Mouse (Mus musculus) CH12.LX (cell line): Measurements from ENCODE around the gene Dlg2.
A peak's percentile ranks its signal among the peaks of the same experiment; 100 is the strongest.

Experiments used
- CHD2 ChIP-seq: IDR thresholded peaks from 2 replicates; pipeline ENCODE4 v1.6.1; 2011; ENCODE audit warnings: low read length, improper control_type of control experiment
- CTCF ChIP-seq, 2 experiments: IDR thresholded peaks in 1 of 2; conservative IDR thresholded peaks in 1 of 2; 2 replicates each; pipeline ENCODE4 v1.5.1; 2011 to 2012; ENCODE audit warnings: low read depth in 2 of 2, low read length in 2 of 2, improper control_type of control experiment in 1 of 2, inconsistent platforms in 1 of 2, mild to moderate bottlenecking in 1 of 2, moderate library complexity in 1 of 2
- POLR2A ChIP-seq: IDR thresholded peaks from 2 replicates; pipeline ENCODE4 v1.6.1; 2011; ENCODE audit warnings: low read depth, mild to moderate bottlenecking, improper control_type of control experiment, low read length
- RCOR1 ChIP-seq: conservative IDR thresholded peaks from 2 replicates; pipeline ENCODE4 v1.6.1; 2012; ENCODE audit warnings: low read depth, mild to moderate bottlenecking, inconsistent platforms, low read length, improper control_type of control experiment

DNA sequence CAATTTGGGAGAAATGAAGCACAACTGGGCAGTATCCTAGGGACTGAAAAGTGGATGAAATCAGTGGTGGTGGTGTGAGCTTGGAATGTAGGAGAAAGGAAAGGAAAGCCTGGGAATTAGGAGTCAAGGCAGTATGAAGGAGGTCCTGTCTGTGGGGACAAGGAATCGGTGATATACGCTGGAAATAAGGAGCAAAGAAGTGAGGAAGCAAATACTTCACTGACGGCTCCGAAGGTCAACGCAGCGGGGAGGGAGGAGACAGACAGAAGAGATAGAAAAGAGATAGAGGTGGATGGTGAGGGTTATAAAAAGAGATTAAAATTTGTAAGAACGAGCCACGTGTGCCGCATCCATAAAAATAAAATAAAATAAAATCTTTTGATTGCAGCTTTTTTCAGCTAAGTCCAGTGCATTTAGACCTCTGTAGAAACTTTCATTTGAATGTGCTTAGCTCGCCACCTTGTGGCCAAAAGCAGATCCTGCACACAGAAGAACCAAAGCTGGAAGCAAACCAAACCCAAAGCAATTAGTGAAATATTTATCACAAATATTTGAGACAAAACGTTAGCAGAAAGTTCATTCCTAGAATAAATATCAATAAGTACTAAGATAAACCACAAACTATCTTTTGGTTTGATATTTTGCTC lies 955.2 kb downstream of the Dlg2 start:
- TF ChIP-seq CTCF (conservative IDR thresholded peaks at IDR 0.05 in 1 of 2, IDR thresholded peaks at IDR 0.05 in 1 of 2; ENCODE audit: low read depth in 2 of 2, low read length in 2 of 2) (peak; percentile 72), CHD2 (no peak), POLR2A (no peak), RCOR1 (no peak)
